Mouse (Mus musculus): Measurements from ENCODE around the gene Zfand5. TPM values are rescaled to one million over a fixed set of nuclear protein-coding genes. Genes with fewer than 3 reads are reported as not detected.
A peak's percentile ranks its signal among the peaks of the same experiment; 100 is the strongest.
"Not testable (repeated sequence)": the region's sequence is repeated elsewhere in the genome, so short reads cannot be mapped to it uniquely, and the experiment has no call there.

Gene Zfand5
- polyA plus RNA-seq, 1 experiment from 2014 or later, result 156 TPM

- Histone ChIP-seq H3K9ac (peak overlapping the region; percentile 44), H3K36me3 (replicated peaks) (peaks cover 5% of the 10 kb centered on the region; the same call in 1 of the 2 replicates), H3K4me2 (peak overlapping the region; percentile 68), H3K9me3 (no peaks in the 10 kb centered on the region), H3K27me3 (replicated peaks) (no peaks in the 10 kb centered on the region), H3K4me1 (peaks cover 22% of the 10 kb centered on the region), H3K27ac (no peak overlapping the region), H3K4me3 (peak overlapping the region; percentile 94)
- ATAC-seq (replicated peaks), result no peak
- WGBS, result 16% methylated on average over 3 of the region's 3 CpGs
Observed at GRCm38 (mm10) chr19:21274714-21275113, 2.6 kb downstream of the Zfand5 start.

- H3K4me3 ChIP-seq, result no peak overlapping the region
- no peak for ATAC-seq (replicated peaks)
- H3K27me3 ChIP-seq (replicated peaks), result no peaks in the 10 kb centered on the region
- H3K9me3 ChIP-seq, result no peaks in the 10 kb centered on the region
- H3K4me2 ChIP-seq, result 0 out of 2 replicates have a peak overlapping the region, but pooled peaks have one; percentile 6
- no peak overlapping the region for H3K9ac ChIP-seq
- H3K36me3 ChIP-seq (replicated peaks), result peaks cover 9% of the 10 kb centered on the region; the same call in 1 of the 2 replicates
- no peak overlapping the region for H3K27ac ChIP-seq
- peaks cover 19% of the 10 kb centered on the region for H3K4me1 ChIP-seq
Observed at GRCm38 (mm10) chr19:21276317-21276716, 4.2 kb downstream of the Zfand5 start.

- ATAC-seq (replicated peaks), result no peak
- Histone ChIP-seq H3K27me3 (replicated peaks) (no peaks in the 10 kb centered on the region), H3K36me3 (replicated peaks) (0 out of 2 replicates have a peak, but pooled peaks cover 10% of the 10 kb centered on the region), H3K9ac (no peak overlapping the region), H3K4me1 (no peaks in the 10 kb centered on the region), H3K4me3 (no peak overlapping the region), H3K9me3 (no peaks in the 10 kb centered on the region), H3K4me2 (no peak overlapping the region), H3K27ac (no peak overlapping the region)
- WGBS, result 79% methylated on average over 3 of the region's 3 CpGs
Observed at GRCm38 (mm10) chr19:21286421-21287097, 14.5 kb downstream of the Zfand5 start.

- H3K36me3 ChIP-seq (replicated peaks), result no peaks in the 10 kb centered on the region
Observed at GRCm38 (mm10) chr19:21297411-21297810, 25.3 kb downstream of the Zfand5 start.

GRCm38 (mm10) chr19:21301787-21302186 is 29.7 kb downstream of the Zfand5 start:
- WGBS, result 56% methylated on average over 3 of the region's 3 CpGs
- Histone ChIP-seq H3K4me3 (no peak overlapping the region), H3K4me1 (no peaks in the 10 kb centered on the region), H3K4me2 (no peak overlapping the region), H3K9ac (no peak overlapping the region), H3K27ac (no peak overlapping the region), H3K36me3 (replicated peaks) (no peaks in the 10 kb centered on the region), H3K9me3 (no peaks in the 10 kb centered on the region), H3K27me3 (replicated peaks) (no peaks in the 10 kb centered on the region)
- ATAC-seq (replicated peaks), result no peak

More at GRCm38 (mm10) chr19:21297411-21297810, 25.3 kb downstream of the Zfand5 start:
- no peaks in the 10 kb centered on the region for H3K27me3 ChIP-seq (replicated peaks)
- no peak overlapping the region for H3K9ac ChIP-seq
- no peaks in the 10 kb centered on the region for H3K9me3 ChIP-seq
- no peak overlapping the region for H3K4me3 ChIP-seq
- no peak for ATAC-seq (replicated peaks)
- no peak overlapping the region for H3K27ac ChIP-seq
- no peaks in the 10 kb centered on the region for H3K4me1 ChIP-seq
- H3K4me2 ChIP-seq, result no peak overlapping the region
- 95% methylated on average over 4 of the region's 4 CpGs for WGBS

- WGBS, result 92% methylated on average over 3 of the region's 3 CpGs
- Histone ChIP-seq H3K36me3 (replicated peaks) (no peaks in the 10 kb centered on the region), H3K4me2 (no peak overlapping the region), H3K9ac (no peak overlapping the region), H3K4me1 (no peaks in the 10 kb centered on the region), H3K27ac (no peak overlapping the region), H3K9me3 (no peaks in the 10 kb centered on the region), H3K4me3 (no peak overlapping the region), H3K27me3 (replicated peaks) (no peaks in the 10 kb centered on the region)
- ATAC-seq (replicated peaks), result no peak
Observed at GRCm38 (mm10) chr19:21307755-21308154, 35.7 kb downstream of the Zfand5 start.

- not testable (repeated sequence) for H3K27me3 ChIP-seq (replicated peaks); H3K9me3 ChIP-seq; H3K9ac ChIP-seq; ATAC-seq (replicated peaks); H3K4me3 ChIP-seq; H3K4me2 ChIP-seq; H3K4me1 ChIP-seq; H3K36me3 ChIP-seq (replicated peaks); H3K27ac ChIP-seq
- WGBS, result 96% methylated on average over 5 of the region's 5 CpGs
Observed at GRCm38 (mm10) chr19:21310364-21310763, 38.3 kb downstream of the Zfand5 start.

GRCm38 (mm10) chr19:21315701-21316100 is 43.6 kb downstream of the Zfand5 start:
- no peaks in the 10 kb centered on the region for H3K36me3 ChIP-seq (replicated peaks)
- no peak overlapping the region for H3K27ac ChIP-seq
- no peak overlapping the region for H3K4me2 ChIP-seq
- no peak for ATAC-seq (replicated peaks)
- H3K27me3 ChIP-seq (replicated peaks), result no peaks in the 10 kb centered on the region
- no peaks in the 10 kb centered on the region for H3K4me1 ChIP-seq
- no peaks in the 10 kb centered on the region for H3K9me3 ChIP-seq
- 88% methylated on average over 3 of the region's 3 CpGs for WGBS
- H3K4me3 ChIP-seq, result no peak overlapping the region
- no peak overlapping the region for H3K9ac ChIP-seq

- WGBS, result 97% methylated on average over 1 of the region's 1 CpGs
- H3K36me3 ChIP-seq (replicated peaks), result no peaks in the 10 kb centered on the region
- ATAC-seq (replicated peaks), result no peak
- no peaks in the 10 kb centered on the region for H3K4me1 ChIP-seq
- no peak overlapping the region for H3K4me2 ChIP-seq
- no peak overlapping the region for H3K9ac ChIP-seq
- no peak overlapping the region for H3K27ac ChIP-seq
- no peaks in the 10 kb centered on the region for H3K9me3 ChIP-seq
- no peak overlapping the region for H3K4me3 ChIP-seq
- no peaks in the 10 kb centered on the region for H3K27me3 ChIP-seq (replicated peaks)
Observed at GRCm38 (mm10) chr19:21319618-21320017, 47.5 kb downstream of the Zfand5 start.

GRCm38 (mm10) chr19:21325333-21325732 is 53.3 kb downstream of the Zfand5 start:
- no peaks in the 10 kb centered on the region for H3K36me3 ChIP-seq (replicated peaks)
- H3K9me3 ChIP-seq, result no peaks in the 10 kb centered on the region
- H3K4me2 ChIP-seq, result no peak overlapping the region
- no peaks in the 10 kb centered on the region for H3K4me1 ChIP-seq
- WGBS, result 90% methylated on average over 3 of the region's 3 CpGs
- H3K27ac ChIP-seq, result no peak overlapping the region
- no peak for ATAC-seq (replicated peaks)
- no peaks in the 10 kb centered on the region for H3K27me3 ChIP-seq (replicated peaks)
- no peak overlapping the region for H3K4me3 ChIP-seq
- no peak overlapping the region for H3K9ac ChIP-seq

GRCm38 (mm10) chr19:21328951-21329350 is 56.9 kb downstream of the Zfand5 start:
- Histone ChIP-seq H3K4me2 (no peak overlapping the region), H3K9ac (no peak overlapping the region), H3K4me3 (no peak overlapping the region), H3K9me3 (no peaks in the 10 kb centered on the region), H3K4me1 (no peaks in the 10 kb centered on the region), H3K27ac (no peak overlapping the region), H3K36me3 (replicated peaks) (no peaks in the 10 kb centered on the region), H3K27me3 (replicated peaks) (no peaks in the 10 kb centered on the region)
- 70% methylated on average over 9 of the region's 9 CpGs for WGBS
- no peak; the same call in 1 of the 2 replicates for ATAC-seq (replicated peaks)

GRCm38 (mm10) chr19:21329770-21330169 is 57.7 kb downstream of the Zfand5 start:
- H3K27me3 ChIP-seq (replicated peaks), result no peaks in the 10 kb centered on the region
- H3K4me1 ChIP-seq, result no peaks in the 10 kb centered on the region
- 68% methylated on average over 5 of the region's 5 CpGs for WGBS
- no peak overlapping the region for H3K4me2 ChIP-seq
- no peak overlapping the region for H3K27ac ChIP-seq
- no peaks in the 10 kb centered on the region for H3K36me3 ChIP-seq (replicated peaks)
- no peak overlapping the region for H3K4me3 ChIP-seq
- no peaks in the 10 kb centered on the region for H3K9me3 ChIP-seq
- no peak for ATAC-seq (replicated peaks)
- no peak overlapping the region for H3K9ac ChIP-seq
